In the genomic region with DNA sequence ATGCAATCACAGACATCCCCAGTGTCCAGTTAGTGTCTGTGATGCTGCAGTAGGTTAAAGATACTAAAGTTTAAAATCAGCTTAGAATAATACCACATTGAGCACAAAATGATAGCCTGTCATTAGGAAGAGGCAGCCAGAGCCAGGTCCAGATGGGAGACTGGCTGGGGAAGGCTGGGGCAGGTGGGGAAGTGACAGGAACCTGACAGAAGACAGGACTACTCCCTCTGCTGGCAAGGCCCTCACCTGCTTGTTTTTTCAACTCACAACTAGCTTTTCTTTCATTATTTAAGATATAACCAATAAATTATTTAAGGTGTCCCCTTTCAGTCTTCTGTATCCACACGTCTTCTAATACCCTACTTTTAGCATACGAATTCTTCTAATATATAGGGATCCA, we compare ENCODE assay signal across 11 mouse cellular contexts.
DNase-seq lines count a peak whose midpoint lies in the region; TF ChIP-seq lines count a peak whose summit lies in the region.
"Had no signal": no experiment of that assay in that cellular context is flagged by ENCODE, and none has a peak within 500 bp of the region (broad histone marks: within the 10 kb centered on the region; RNA-seq: fewer than 3 reads in every experiment).

No protein-coding gene starts in this region.

- peak; percentile 40 for TF ChIP-seq CTCF in left cerebral cortex, adult 2 months (IDR thresholded peaks at IDR 0.05)
- peak; percentile 29; the same call in 1 of the 2 replicates for TF ChIP-seq CTCF in bone marrow, adult 2 months (IDR thresholded peaks at IDR 0.05; ENCODE audit: control insufficient read depth, insufficient read depth, low read length)

- 85% methylated on average over 2 of the region's 2 CpGs for WGBS in bone marrow, adult 2 months

- DNase-seq in left cerebral cortex, adult 2 months (ENCODE audit: extremely low spot score in 1 of 2, low spot score in 2 of 2): no peak
- no peak for DNase-seq in left cerebral cortex, adult 18-20 months (ENCODE audit: low spot score in 2 of 2)
- DNase-seq in ES-CJ7 (ENCODE audit: low read depth, low spot score): peak; percentile 49
- peak; percentile 5 for DNase-seq in induced T-regulatory cell, adult 2 months (ENCODE audit: low read depth)
- DNase-seq in urinary bladder, adult 18-20 months (ENCODE audit: low spot score in 2 of 2): no peak
- DNase-seq in urinary bladder, postnatal 36 days (ENCODE audit: low spot score in 2 of 2): no peak

- no peak for TF ChIP-seq POLR2A in bone marrow, adult 2 months (IDR thresholded peaks at IDR 0.05; ENCODE audit: borderline replicate concordance, control insufficient read depth, low read depth, low read length)

- intact Hi-C loops in left cerebral cortex, adult 2 months (cut with DNase I): loop anchor here (5.0 kb wide), 1 partner anchor 113 kb away; no protein-coding TSS in a partner anchor

- H3K4me1 ChIP-seq in bone marrow, adult 2 months (ENCODE audit: control insufficient read depth, insufficient read depth, low read length): no peaks in the 10 kb centered on the region
- H3K4me1 ChIP-seq: embryonic facial prominence, embryonic 12.5 days; hindbrain, embryonic 15.5 days; midbrain, embryonic 12.5 days; stomach, embryonic 15.5 days had no signal

- no peak overlapping the region for H3K4me3 ChIP-seq in left cerebral cortex, adult 2 months
- H3K4me3 ChIP-seq in bone marrow, adult 2 months (replicated peaks; ENCODE audit: control insufficient read depth, low read depth, low read length): no peak overlapping the region
- H3K4me3 ChIP-seq: embryonic facial prominence, embryonic 12.5 days; hindbrain, embryonic 15.5 days; midbrain, embryonic 12.5 days; stomach, embryonic 15.5 days had no signal

- no peak overlapping the region for H3K27ac ChIP-seq in left cerebral cortex, adult 2 months
- H3K27ac ChIP-seq in bone marrow, adult 2 months (ENCODE audit: control insufficient read depth, insufficient read depth, low read depth, low read length, poor library complexity): no peak overlapping the region
- H3K27ac ChIP-seq: embryonic facial prominence, embryonic 12.5 days; hindbrain, embryonic 15.5 days; midbrain, embryonic 12.5 days; stomach, embryonic 15.5 days had no signal

Comparison
In these comparisons a context has a peak if more than half of its experiments do, and no peak if none do; other contexts are left out.
1. DNase-seq: peak in ES-CJ7 (single experiment) and induced T-regulatory cell, adult 2 months (single experiment); none in left cerebral cortex, adult 2 months (0 of 2), left cerebral cortex, adult 18-20 months (0 of 2), urinary bladder, adult 18-20 months (0 of 2) and urinary bladder, postnatal 36 days (0 of 2).